Mouse (Mus musculus) lung, postnatal 0 days (tissue): ENCODE results near the gene Plet1.

Experiments
- CTCF ChIP-seq: IDR thresholded peaks from 2 replicates; pipeline ENCODE4 v1.5.1; 2016; ENCODE audit warnings: antibody characterized with exemption, mild to moderate bottlenecking
- EP300 ChIP-seq: IDR thresholded peaks from 2 replicates; pipeline ENCODE4 v1.6.1; 2016; ENCODE audit warnings: antibody characterized with exemption, mild to moderate bottlenecking, control low read depth

DNA sequence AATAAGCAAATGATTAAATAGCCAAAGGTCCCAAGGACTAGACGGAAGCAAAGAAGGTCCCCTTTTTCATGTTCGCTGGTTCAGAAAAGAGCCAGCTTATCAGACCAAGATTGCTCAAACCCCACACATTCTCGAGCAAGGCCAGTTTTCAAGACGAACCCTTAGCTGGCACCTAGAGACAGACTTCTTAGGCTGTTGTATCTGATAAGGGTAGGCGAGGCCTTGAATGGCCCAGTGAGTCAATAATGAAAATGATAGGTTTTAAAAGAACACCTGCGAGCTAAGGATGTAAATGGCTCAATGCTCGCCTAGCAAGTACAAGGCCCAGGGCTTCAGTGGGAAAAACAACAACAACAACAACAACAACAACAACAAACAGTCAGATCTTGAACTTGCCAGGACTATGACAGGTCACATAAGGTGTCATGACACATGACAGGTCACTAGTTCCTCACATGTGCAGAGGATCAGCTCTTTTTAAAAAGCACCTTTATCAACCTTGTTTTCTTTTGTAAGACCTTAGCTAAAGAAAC lies 42.3 kb downstream of the Plet1 start:
- TF ChIP-seq CTCF, result no peak
- TF ChIP-seq EP300, result no peak
